Mouse (Mus musculus) lung, postnatal 4 days (tissue): ENCODE results near the gene Ncoa4.

ENCODE experiments used
- DNase-seq, 2 experiments: peaks; one replicate each; pipeline ENCODE4 v3.0.0; 2021

The Ncoa4 gene

DNA sequence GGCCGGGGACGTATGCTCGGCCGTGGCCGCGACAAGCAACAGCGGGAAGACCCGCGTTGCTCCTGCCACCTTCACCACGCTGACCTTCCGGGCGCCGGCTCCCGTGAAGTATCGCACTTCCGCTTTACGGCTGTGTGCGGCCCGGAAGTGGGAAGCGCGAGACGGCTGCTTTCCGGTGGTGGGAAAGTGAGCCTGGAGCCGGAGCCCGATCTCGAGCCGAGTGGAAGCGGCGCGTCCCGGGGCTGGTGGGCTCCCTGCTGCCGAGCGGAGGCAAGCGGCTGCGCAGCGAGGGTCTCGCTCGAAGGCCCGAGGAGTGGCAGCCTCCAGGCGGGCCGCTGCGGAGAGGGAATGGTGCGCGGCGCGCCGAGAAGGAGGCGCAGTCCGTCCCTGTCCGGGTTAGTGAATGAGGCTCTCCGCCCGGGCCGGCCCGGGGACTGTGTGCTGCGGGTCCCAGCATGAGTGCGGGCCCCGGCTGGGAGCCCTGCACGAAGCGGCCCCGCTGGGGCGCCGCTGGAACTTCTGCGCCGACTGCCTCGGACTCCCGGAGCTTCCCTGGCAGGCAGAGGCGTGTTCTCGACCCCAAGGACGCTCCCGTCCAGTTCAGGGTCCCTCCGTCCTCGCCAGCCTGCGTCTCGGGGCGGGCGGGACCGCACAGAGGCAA lies 42.3 kb downstream of the Ncoa4 start, which contains the start of the genes Timm23 and Parg:
Timm23 (minus strand) TSS at position 108 of the 661 bp plus-strand sequence.
Parg (plus strand) TSS at position 159 of the 661 bp plus-strand sequence.
- DNase-seq, result peak; percentile 90 to 91

- DNase-seq, result no peak
Measured at GRCm38 (mm10) chr14:32226601-32227000, 66.9 kb downstream of the Ncoa4 start.

GRCm38 (mm10) chr14:32228996-32229395 lies 69.3 kb downstream of the Ncoa4 start:
- DNase-seq, result peak in 1 of 2 experiments; percentile 46
